Mouse (Mus musculus) hindbrain, embryonic 11.5 days (tissue): ENCODE measurements at regions not wholly inside any gene's neighbourhood (a gene's known extent, or its start where the extent isn't known, plus 50 kb on each side); places are given as distances from the start of the nearest gene placed in this dataset.
A peak's percentile ranks its signal among the peaks of the same experiment; 100 is the strongest.
"Not testable (repeated sequence)": the region's sequence is repeated elsewhere in the genome, so short reads cannot be mapped to it uniquely, and the experiment has no call there.

Experiments used
- ATAC-seq: fragments of 200-750 bp; cut with Nextera tagmentation; 2 replicates; pipeline ENCODE4 v1.8.0; 2017; ENCODE audit warnings: mild to moderate bottlenecking, moderate TSS enrichment, moderate library complexity; ENCODE audit not compliant: low FRiP score
- DNase-seq: peaks from one replicate; pipeline ENCODE4 v3.0.0-alpha.2; 2015; ENCODE audit warnings: low spot score
- H3K27ac ChIP-seq: fragments of 300-500 bp; sonication (generic); 2 replicates; pipeline ENCODE4 v1.5.1; 2014; ENCODE audit warnings: mild to moderate bottlenecking, low read depth, low read length
- H3K27me3 ChIP-seq: fragments of 300-500 bp; sonication (generic); 2 replicates; pipeline ENCODE4 v1.6.1; 2014; ENCODE audit warnings: mild to moderate bottlenecking, low read length, moderate library complexity, mixed read lengths; ENCODE audit not compliant: control insufficient read depth, insufficient read depth
- H3K36me3 ChIP-seq: fragments of 300-500 bp; sonication (generic); 2 replicates; pipeline ENCODE4 v1.6.1; 2014; ENCODE audit warnings: mild to moderate bottlenecking, low read length, moderate library complexity, mixed read lengths; ENCODE audit not compliant: control insufficient read depth, insufficient read depth
- H3K4me1 ChIP-seq: fragments of 300-500 bp; sonication (generic); replicated peaks from 2 replicates; pipeline ENCODE4 v1.6.1; 2014; ENCODE audit warnings: low read length, mixed read lengths; ENCODE audit not compliant: control insufficient read depth, insufficient read depth
- H3K4me2 ChIP-seq: fragments of 300-500 bp; sonication (generic); replicated peaks from 2 replicates; pipeline ENCODE4 v1.6.1; 2014; ENCODE audit warnings: mild to moderate bottlenecking, low read depth, low read length
- H3K4me3 ChIP-seq: fragments of 300-500 bp; sonication (generic); 2 replicates; pipeline ENCODE4 v1.5.1; 2014; ENCODE audit warnings: low read depth, low read length
- H3K9ac ChIP-seq: fragments of 300-500 bp; sonication (generic); 2 replicates; pipeline ENCODE4 v1.6.1; 2014; ENCODE audit warnings: low read depth, low read length
- H3K9me3 ChIP-seq: fragments of 300-500 bp; sonication (generic); 2 replicates; pipeline ENCODE4 v1.6.1; 2016; ENCODE audit warnings: low read length; ENCODE audit not compliant: control insufficient read depth
- WGBS: fragments of 180-500 bp; shearing (Covaris S2); extraction: QIAGEN DNeasy Blood & Tissue Kit; methylation state at CpG from one replicate; pipeline ENCODE4 v1.1.7; 2014; 5-methylcytosine and 5-hydroxymethylcytosine counted together

DNA sequence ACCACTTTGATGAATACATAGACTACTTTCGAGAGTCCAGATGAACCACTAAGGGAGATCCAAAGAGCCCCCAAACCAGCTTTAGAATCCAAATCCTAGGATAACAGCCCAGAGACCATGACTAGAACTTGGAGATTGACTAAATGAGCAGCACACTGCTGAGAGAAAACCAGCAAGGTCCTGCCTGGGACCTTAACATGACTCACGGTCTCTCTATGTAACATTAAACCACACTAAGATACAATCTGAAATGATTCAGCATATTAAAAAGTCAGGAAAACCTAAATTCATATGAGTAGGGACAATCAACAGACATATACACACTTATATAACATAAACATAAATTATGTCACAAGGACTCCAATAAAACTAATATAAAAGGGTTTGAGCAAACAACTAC lies 131.7 kb upstream of the Nudt7 start:
- Histone ChIP-seq H3K9me3 (no peaks in the 10 kb centered on the region), H3K9ac (no peak overlapping the region), H3K4me1 (no peaks in the 10 kb centered on the region), H3K27me3 (no peaks in the 10 kb centered on the region), H3K4me2 (no peak overlapping the region), H3K4me3 (no peak overlapping the region), H3K27ac (no peak overlapping the region), H3K36me3 (no peaks in the 10 kb centered on the region)
- no peak for ATAC-seq
- no peak for DNase-seq
- 82% methylated on average over 2 of the region's 2 CpGs for WGBS

DNA sequence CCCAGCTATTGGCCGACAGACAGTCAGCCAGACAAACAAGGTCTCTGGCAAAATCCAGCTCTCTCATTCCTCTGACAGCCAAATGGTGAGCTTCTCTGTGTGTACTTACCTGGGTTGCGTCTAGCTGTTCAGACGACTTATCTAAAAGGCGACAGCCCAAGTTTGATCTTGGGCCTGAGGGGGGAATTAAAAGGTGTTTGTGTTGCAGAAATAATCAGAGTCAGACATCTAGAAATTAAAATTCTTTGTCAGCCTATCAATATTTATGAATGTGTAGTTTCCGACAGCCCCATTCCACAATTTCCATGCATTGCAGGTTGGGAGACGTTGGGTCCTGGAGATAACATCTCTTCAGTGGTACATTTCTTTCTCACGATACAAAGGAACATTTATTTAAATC lies 128.9 kb upstream of the Nudt7 start:
- WGBS: 86% methylated on average over 7 of the region's 7 CpGs
- Histone ChIP-seq H3K4me2 (no peak overlapping the region), H3K9me3 (no peaks in the 10 kb centered on the region), H3K27me3 (no peaks in the 10 kb centered on the region), H3K36me3 (no peaks in the 10 kb centered on the region), H3K4me3 (no peak overlapping the region), H3K9ac (no peak overlapping the region), H3K27ac (no peak overlapping the region), H3K4me1 (no peaks in the 10 kb centered on the region)
- ATAC-seq: no peak
- no peak for DNase-seq

DNA sequence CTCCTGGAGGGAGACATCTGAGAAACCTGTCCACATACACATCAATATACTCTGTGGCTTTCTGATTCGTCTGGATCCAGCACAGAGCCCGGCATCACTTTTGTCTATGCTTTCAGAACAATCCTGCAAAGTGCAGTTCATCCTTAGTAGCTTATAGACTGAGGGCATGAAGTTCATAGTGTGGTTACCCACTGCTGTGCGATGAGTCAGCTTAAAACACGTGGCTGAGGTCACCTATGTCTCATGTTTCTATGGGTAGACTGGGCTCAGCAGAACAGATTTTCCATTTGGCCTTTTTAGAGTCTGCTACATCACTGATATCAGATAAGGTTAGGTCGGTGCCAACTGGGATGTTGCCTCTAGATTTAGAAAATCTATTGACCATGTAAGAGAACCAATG lies 126.8 kb upstream of the Nudt7 start:
- Histone ChIP-seq H3K27ac (no peak overlapping the region), H3K36me3 (no peaks in the 10 kb centered on the region), H3K4me2 (no peak overlapping the region), H3K9ac (no peak overlapping the region), H3K4me1 (no peaks in the 10 kb centered on the region), H3K4me3 (no peak overlapping the region), H3K9me3 (no peaks in the 10 kb centered on the region), H3K27me3 (no peaks in the 10 kb centered on the region)
- ATAC-seq: no peak
- WGBS: 88% methylated on average over 5 of the region's 5 CpGs
- no peak for DNase-seq

DNA sequence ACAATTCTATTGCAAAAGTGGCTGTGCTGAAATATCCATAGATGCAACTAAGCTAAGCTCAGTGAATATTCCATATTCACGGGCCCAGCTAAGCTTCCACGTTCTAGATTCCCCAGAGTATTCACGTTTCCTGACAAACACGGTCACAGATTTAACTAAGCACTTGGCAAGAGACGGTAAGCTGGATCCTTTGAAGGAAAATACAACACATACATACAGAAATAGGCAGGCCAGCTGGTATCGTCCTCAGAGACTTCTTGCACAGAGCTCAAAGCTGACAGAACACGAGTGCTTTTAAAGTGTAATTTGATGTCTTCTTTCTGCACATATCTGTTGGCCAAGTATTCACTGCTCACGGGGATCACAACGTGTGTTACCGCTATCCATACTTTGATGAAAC lies 126.3 kb upstream of the Nudt7 start:
- H3K4me1 ChIP-seq: no peaks in the 10 kb centered on the region
- DNase-seq: no peak
- 83% methylated on average over 10 of the region's 10 CpGs for WGBS
- H3K4me3 ChIP-seq: no peak overlapping the region
- ATAC-seq: no peak
- no peaks in the 10 kb centered on the region for H3K36me3 ChIP-seq
- no peak overlapping the region for H3K27ac ChIP-seq
- H3K27me3 ChIP-seq: no peaks in the 10 kb centered on the region
- H3K9me3 ChIP-seq: no peaks in the 10 kb centered on the region
- H3K4me2 ChIP-seq: no peak overlapping the region
- H3K9ac ChIP-seq: no peak overlapping the region

DNA sequence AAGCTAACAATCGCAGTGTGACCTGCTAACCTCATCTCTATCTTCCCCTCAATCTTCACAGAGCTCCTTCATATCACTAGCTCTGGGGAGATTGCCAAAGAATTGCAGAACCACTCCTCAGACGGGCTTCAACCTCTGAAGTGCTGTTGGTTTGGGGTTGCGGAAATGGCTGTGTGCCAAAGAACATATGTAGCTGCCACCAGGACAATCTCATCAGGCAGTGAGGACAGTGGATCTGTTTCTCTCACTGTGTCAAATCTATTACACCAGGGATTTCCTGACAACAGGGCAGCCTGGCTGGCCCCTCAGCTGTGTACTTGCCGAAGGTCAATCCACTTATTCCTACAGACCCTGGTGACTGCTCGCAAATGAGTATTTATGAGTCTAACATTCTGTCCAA lies 115.0 kb upstream of the Nudt7 start:
- Histone ChIP-seq H3K36me3 (no peaks in the 10 kb centered on the region), H3K27me3 (no peaks in the 10 kb centered on the region), H3K4me3 (no peak overlapping the region), H3K4me1 (no peaks in the 10 kb centered on the region), H3K9me3 (no peaks in the 10 kb centered on the region), H3K4me2 (no peak overlapping the region), H3K9ac (no peak overlapping the region), H3K27ac (no peak overlapping the region)
- 62% methylated on average over 5 of the region's 5 CpGs for WGBS
- ATAC-seq (no peak), DNase-seq (peak; percentile 16)

DNA sequence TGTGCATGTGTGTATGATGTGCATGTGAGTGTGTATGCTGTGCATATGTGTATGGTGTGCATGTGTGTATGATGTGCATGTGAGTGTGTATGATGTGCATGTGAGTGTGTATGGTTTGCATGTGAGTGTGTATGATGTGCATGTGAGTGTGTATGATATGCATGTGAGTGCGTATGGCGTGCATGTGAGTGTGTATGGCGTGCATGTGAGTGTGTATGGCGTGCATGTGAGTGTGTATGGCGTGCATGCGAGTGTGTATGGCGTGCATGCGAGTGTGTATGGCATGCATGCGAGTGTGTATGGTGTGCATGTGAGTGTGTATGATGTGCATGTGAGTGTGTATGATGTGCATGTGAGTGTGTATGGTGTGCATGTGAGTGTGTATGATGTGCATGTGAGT lies 103.2 kb upstream of the Nudt7 start:
- H3K9me3 ChIP-seq, H3K36me3 ChIP-seq, H3K9ac ChIP-seq, H3K27me3 ChIP-seq, H3K27ac ChIP-seq, H3K4me2 ChIP-seq, H3K4me3 ChIP-seq, ATAC-seq, H3K4me1 ChIP-seq, DNase-seq: not testable (repeated sequence)
- 91% methylated on average over 9 of the region's 9 CpGs for WGBS

DNA sequence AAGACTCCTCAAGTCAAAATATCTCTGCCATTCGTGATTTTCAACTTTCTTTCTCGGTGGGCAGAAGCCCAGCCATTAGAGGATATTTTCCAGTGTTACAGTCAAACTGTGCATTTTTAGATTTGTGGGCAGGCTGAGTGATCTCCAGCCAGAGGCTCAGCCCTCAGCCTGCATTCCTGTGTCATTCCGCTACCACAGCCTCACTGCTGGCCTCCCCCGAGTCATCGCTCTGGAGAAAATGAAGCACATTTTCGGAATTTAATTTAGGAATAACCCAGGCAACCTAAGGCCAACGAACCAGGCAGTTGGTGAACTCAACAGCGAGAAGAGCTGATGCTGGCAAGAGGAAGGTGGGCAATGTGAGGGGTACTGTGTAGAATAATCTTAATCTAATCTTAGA lies 80.9 kb upstream of the Nudt7 start:
- Histone ChIP-seq H3K27ac (no peak overlapping the region), H3K27me3 (no peaks in the 10 kb centered on the region), H3K4me1 (no peaks in the 10 kb centered on the region), H3K4me3 (no peak overlapping the region), H3K4me2 (no peak overlapping the region), H3K36me3 (no peaks in the 10 kb centered on the region), H3K9me3 (no peaks in the 10 kb centered on the region), H3K9ac (no peak overlapping the region)
- no peak for DNase-seq
- no peak for ATAC-seq
- 83% methylated on average over 8 of the region's 8 CpGs for WGBS

DNA sequence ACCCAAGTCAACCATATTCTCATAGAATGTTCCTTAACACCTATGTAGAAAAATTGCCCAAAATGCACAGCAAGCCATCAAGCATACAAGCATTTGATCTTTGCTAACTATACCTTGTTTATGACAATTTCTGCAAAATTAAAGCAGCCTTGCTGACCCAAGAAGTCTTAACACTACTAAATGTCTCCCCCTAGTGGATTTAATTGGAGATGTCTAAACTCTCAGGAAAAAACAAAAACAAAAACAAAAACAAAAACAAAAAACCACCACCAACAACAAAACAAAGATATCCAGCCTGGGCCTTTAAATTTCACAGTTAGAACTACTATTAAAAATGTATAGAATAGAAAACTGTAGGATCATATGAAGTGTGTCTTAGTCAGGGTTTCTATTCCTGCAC lies 69.8 kb upstream of the Nudt7 start:
- Histone ChIP-seq H3K36me3 (no peaks in the 10 kb centered on the region), H3K9ac (no peak overlapping the region), H3K4me3 (no peak overlapping the region), H3K27ac (no peak overlapping the region), H3K27me3 (no peaks in the 10 kb centered on the region), H3K4me1 (no peaks in the 10 kb centered on the region), H3K4me2 (no peak overlapping the region), H3K9me3 (no peaks in the 10 kb centered on the region)
- ATAC-seq (no peak), DNase-seq (no peak)

DNA sequence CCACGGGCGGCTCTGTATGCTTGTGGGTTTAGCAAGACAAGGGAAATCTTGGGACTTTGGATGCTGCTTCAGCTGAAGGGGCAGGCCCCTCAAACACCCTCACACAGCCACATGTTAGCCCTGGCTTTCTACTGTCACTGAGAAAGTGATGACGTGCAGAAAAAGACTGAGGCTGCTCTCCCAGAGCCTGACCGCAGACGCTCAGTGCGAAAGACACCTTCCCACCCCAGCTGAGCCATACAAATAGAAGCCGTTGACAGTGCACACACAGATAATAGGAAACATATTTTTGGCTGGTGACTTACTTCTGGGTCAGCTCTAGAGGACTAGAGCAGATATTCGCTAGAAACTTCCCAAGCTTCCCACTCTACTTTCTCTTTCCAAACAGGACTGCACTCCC lies 61.0 kb upstream of the Nudt7 start:
- H3K4me3 ChIP-seq: no peak overlapping the region
- no peak for ATAC-seq
- no peaks in the 10 kb centered on the region for H3K9me3 ChIP-seq

More for the DNA sequence above, 61.0 kb upstream of the Nudt7 start:
- Histone ChIP-seq H3K27ac (no peak overlapping the region), H3K4me1 (no peaks in the 10 kb centered on the region), H3K4me2 (no peak overlapping the region), H3K36me3 (no peaks in the 10 kb centered on the region), H3K27me3 (no peaks in the 10 kb centered on the region), H3K9ac (no peak overlapping the region)
- DNase-seq: no peak
- WGBS: 82% methylated on average over 8 of the region's 8 CpGs
